Mouse (Mus musculus) natural killer cell, adult 2 months (primary cell): ENCODE data around the gene Dmtf1.

Source experiments
- DNase-seq, 2 experiments: peaks; one replicate each; pipeline ENCODE4 v3.0.0; 2022; ENCODE audit warnings: low spot score in 2 of 2

The Dmtf1 gene

DNA sequence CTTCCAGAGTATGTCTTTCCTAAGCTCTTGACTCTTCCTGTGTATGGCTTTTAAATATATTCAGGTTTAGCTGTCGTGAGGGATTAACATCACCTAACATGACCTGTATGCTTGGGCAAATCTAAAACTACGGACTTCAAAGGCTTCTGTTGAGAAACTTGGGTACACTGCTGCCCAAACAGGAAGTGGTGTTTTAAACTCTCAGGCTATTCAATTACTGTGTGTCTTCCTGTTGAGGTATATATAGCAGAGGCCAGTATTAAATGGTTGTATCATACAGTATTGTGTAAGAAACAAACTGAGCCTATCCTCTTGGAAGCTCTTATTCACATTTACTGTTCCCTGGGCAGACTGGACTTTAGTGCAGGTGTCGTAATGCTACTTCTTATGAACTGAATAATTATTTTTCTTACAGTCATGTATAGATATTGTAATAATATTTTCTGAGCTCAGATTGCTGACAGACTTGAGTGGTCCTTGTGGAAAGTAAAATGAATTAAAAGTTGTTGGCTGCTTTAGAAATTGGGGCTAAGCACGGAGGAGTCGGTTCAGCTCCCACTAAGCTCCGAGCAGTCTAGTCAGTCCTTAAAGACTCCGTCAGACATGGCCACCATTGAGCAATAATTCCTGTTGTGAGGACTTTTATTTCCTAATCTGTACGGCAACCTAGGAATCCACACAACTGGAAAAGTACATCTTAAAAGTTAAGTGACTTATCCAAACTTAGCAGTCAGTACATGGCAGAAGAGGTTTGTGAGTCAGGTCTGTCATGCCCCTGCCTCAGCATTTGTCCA, 54.1 kb downstream of the Dmtf1 start:
- peak in 1 of 2 experiments; percentile 46 for DNase-seq

DNA sequence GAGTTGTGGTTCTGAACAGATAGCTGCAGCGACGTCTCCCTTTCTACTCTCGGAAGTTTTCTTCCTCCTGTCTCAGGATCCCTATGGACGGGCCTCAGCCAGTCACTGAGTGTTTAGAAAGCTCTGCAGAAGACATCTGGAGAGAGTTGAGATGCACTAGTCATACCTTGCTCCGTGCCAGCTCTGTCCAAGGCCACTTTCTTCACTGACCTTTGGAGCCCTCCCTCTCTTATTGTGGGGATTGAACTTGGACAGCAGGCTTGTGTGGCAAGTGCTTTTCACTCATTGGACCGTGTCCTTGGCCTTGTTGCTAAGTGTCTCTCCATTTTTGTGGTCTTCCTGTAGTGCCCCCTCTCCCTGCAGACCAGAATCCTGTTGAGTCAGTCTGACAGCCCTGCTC, 54.8 kb downstream of the Dmtf1 start:
- no peak for DNase-seq

GRCm38 (mm10) chr5:9103958-9104357, 57.6 kb downstream of the Dmtf1 start:
- DNase-seq = no peak

DNA sequence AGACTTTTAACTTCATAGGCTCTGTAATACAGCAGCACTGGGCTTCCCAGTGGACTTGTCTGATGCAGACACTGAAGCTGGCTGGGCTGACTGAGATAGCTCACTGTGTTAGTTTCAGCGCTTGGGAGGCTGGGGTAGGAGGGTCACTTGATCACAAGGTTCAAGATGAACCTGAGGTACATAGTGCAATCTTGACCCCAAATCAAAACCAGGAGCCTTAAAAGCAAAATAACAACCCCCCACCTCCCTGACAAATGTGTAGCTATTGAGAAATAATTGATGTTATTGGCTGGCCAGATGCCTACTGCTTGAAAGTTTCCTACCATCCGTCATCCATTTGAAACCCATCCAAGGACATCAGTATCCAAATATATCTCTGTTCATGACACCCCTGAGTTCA, 58.9 kb downstream of the Dmtf1 start:
- no peak for DNase-seq

DNA sequence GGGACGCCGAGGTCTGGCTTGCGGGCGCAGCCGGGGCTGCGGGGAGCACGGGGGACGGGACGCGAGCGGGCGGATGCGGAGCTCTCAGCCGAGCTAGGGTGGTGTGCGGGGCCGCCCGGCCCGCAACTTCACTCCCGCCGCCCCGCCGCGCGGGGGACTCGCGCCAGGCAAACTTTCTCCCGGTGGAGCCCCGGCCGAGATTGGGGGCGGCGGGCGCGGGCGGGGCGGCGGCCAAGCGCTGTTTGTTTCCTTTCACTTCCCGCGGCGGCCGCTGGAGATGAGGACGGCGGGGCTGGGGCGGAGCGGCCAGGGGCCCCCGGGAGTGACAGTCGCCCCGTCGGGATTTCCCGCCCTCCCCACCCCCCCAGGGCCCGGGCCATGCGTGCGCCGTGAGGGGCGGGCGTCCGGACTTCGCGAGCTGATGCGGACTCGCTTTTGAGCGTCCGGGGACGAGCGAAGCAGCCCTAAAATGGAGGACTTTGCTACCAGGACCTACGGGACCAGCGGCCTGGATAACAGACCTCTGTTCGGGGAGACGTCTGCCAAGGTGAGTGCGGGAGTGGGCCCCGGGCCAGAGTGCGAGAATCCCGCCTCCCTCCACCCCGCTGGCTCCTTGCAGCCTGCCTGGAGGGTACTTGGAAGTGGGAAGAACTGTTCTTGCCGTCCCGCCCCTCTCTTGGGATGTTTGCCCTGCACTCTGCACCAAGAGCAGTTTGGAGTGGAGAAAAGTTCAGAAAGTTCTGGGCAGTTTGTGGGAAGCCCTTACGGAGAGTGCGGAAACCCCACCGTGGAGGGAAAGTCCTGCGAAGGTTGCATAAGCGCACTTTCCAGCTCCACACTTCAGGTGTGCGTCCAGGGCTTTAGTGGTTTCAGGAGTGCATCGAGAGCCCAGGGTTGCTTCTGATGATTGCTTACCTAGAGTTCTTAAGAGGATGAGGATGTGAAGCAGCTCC, 60.5 kb downstream of the Dmtf1 start:
- peak; percentile 49 to 55 for DNase-seq

GRCm38 (mm10) chr5:9100207-9100848, 61.2 kb downstream of the Dmtf1 start, which contains the start of gene Tmem243:
TSS of gene Tmem243 (plus strand) at chr5:9100668.
- DNase-seq = peak; percentile 82 to 87

DNA sequence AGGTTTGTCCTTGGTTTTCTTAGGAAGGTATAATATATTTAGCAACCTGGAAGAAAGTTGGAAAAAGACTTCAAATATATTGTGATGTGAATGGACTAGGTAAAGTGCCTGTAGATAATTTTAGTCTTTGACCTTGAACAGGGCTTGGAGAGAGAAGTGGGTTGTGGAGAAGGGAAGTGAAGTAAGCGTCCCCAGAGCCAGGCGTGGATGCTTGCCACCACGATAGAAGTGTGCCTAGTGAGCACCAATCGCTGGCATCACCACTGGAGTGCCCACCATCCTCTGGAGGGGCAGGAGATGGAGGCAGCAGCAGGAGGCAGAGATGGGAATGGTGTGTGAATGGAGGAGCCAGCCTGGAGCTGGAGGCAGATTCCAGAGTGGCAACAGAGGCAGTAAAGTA, 68.1 kb downstream of the Dmtf1 start:
- no peak for DNase-seq

- DNase-seq = no peak
These were observed 68.9 kb downstream of the Dmtf1 start for GRCm38 (mm10) chr5:9092716-9093115.

DNA sequence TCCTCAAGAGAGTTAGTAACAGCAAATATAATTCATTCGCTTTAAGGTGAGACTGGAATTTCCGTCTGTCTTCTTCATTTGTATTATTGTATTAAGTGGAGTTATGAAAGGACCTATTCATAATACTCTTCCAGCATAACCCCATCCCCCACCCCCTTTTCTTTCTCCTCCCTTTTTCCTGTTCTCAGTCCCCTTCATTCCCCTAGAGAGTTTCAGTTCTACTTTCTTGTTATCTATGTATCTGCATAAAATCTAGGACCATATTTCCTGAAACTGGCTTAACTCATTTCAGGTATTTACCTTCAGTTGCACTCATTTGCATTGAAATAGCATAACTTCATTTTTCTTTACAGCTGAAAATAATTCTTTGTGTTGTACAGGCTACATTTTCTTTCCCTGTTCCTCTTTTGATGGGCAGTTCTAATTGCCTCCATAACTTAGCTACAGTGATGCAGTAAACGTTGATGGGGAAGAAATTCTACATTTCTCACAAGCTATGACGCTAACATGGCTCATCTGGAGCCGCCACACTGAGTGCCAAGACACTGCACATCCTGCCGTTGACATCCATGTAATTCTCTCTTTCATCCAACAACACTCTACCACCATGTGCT, 71.0 kb downstream of the Dmtf1 start:
- DNase-seq = no peak

DNA sequence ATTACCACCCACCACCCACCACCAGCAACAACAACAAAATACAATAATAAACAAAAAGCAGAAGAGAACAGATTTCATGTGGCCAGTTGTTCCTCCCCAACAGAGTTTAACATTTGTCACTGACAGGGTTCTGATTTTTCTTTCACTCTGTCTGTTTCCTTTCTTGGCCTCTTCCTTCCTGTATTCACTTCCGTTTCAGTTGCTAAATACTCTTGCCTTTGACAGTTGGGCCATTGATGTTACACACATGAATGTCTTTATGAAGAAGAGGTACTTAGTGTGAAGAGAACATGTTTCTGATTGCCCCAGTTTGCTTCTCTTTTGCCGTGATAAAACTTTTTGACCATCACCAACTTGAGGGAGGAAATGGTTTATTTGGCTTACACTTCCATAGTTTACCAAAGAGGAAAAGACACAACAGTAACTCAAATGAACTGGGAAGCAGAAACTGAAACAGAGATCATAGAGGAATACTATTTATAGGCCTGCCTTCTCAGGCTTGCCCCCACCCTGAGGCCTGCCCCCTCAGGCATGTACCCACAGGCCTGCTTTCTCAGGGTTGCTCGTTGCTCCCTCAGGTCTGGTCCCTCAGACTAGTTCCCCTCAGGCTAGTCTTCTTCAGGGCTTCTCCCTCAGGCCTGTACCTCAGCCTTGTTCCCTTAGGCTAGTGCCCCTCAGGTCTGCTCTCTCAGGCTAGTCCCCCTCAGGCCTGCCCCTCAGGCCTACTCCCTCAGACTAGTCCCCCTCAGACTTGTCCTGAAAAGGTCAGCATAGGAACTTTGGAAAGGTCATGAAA, 74.5 kb downstream of the Dmtf1 start:
- peak in 1 of 2 experiments; percentile 52 for DNase-seq

DNA sequence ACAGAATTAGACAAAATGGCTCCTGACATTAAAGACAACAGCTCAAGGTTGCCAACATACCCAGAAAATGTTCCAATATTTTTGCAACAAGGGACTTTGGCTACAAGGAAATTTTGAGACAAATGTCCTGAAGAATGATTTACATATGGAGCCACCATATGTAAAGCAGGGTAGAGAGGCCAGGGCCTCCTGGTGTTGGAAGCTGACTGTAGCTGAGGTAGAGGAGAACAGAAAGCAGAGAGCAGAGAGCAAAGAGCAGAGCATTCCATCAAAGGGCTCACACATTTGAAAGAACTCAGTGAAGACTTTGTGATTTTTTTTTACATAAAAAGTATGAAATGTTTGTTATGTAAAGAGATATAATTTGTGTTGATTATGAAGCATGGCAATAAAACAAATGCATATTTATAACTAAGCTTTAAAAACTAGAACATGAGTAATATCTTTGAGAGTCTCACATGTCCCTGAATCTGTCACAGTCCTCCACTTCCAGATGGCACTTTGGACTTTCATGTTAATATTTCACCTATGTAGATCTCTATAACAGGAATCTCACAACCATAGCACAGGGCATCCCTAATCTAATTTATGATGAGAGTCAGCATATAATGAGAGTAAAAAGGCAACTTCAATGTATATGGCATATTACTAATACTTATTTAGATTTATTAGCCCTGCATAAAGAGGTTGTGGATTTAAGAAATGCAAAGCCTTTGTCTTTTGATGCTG, 81.6 kb downstream of the Dmtf1 start:
- DNase-seq = no peak

DNA sequence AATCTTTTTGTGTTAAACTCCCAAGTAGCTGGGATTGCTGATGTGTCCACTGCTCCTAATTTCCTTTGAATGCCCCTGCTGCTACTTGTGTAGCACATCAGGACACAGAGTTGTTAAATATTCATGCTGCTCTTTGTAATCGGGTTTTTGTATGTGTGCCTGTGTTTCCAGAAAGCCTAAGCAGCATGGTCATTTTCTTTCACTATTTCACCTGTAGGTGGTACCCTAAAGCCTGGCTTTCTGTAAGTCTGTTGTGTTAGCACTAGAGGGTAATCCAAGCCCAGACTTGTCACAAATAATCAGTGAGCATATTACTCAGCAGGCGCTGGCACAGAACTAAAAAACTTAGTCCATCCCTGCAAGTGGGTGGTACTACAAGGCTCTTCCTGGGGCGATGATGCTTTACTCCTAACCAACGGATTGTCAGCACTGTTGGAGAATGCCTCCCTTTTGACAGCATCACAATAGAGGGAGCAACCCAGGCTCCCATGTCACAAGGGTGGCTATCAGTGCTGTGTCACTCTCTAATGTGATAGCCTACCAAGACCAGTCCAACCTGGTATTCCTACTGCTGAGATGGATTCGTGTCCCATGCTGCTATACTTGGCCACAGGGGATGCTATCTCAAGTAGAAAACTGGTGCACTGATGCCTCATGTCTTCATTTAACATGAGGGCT, 88.3 kb downstream of the Dmtf1 start:
- peak; percentile 24 to 40 for DNase-seq

GRCm38 (mm10) chr5:9071360-9071759, 90.2 kb downstream of the Dmtf1 start:
- no peak for DNase-seq

- DNase-seq = no peak
These were observed 91.9 kb downstream of the Dmtf1 start for GRCm38 (mm10) chr5:9069599-9070209.

GRCm38 (mm10) chr5:9068886-9069285, 92.7 kb downstream of the Dmtf1 start:
- DNase-seq = no peak
